Mouse (Mus musculus) thymus, adult 2 months (tissue): ENCODE data around the gene Tnnc1. TPM values are rescaled to one million over a fixed set of nuclear protein-coding genes. Genes with fewer than 3 reads are reported as not detected.
A peak's percentile ranks its signal among the peaks of the same experiment; 100 is the strongest.

ENCODE experiments used
- DNase-seq: peaks from one replicate; pipeline ENCODE4 v3.0.0; 2021
- H3K27ac ChIP-seq: fragments of 200-500 bp; 2 replicates; pipeline ENCODE4 v1.5.1; 2012; ENCODE audit warnings: low read length, control low read depth; ENCODE audit not compliant: control insufficient read depth, insufficient read depth
- H3K27me3 ChIP-seq: fragments of 200-500 bp; 2 replicates; pipeline ENCODE4 v1.6.1; 2012; ENCODE audit warnings: mild to moderate bottlenecking, low read length, moderate library complexity, mixed read lengths; ENCODE audit not compliant: control insufficient read depth, insufficient read depth
- H3K36me3 ChIP-seq: fragments of 200-500 bp; 2 replicates; pipeline ENCODE4 v1.6.1; 2012; ENCODE audit warnings: mild to moderate bottlenecking, low read length, moderate library complexity; ENCODE audit not compliant: control insufficient read depth, insufficient read depth
- H3K4me1 ChIP-seq: fragments of 200-500 bp; replicated peaks from 2 replicates; pipeline ENCODE4 v1.6.1; 2012; ENCODE audit warnings: low read length; ENCODE audit not compliant: control insufficient read depth, insufficient read depth
- H3K4me3 ChIP-seq: fragments of 200-500 bp; 2 replicates; pipeline ENCODE4 v1.5.1; 2012; ENCODE audit warnings: mild to moderate bottlenecking, low read length, control low read depth, moderate library complexity; ENCODE audit not compliant: control insufficient read depth, insufficient read depth
- CTCF ChIP-seq: fragments of 200-500 bp; IDR thresholded peaks from 2 replicates; pipeline ENCODE4 v1.5.1; 2012; ENCODE audit warnings: mild to moderate bottlenecking, control low read depth, low read length, moderate library complexity, borderline replicate concordance; ENCODE audit not compliant: control insufficient read depth, poor library complexity, insufficient read depth; ENCODE audit errors: extremely low read depth
- POLR2A ChIP-seq: fragments of 200-500 bp; IDR thresholded peaks from 2 replicates; pipeline ENCODE4 v1.6.1; 2012; ENCODE audit warnings: mild to moderate bottlenecking, low read length, control low read depth, moderate library complexity; ENCODE audit not compliant: control insufficient read depth, poor library complexity, insufficient read depth; ENCODE audit errors: extremely low read depth
- WGBS: fragments of 180-500 bp; shearing (Covaris S2); methylation state at CpG from one replicate; pipeline ENCODE4 v1.1.7; 2018; 5-methylcytosine and 5-hydroxymethylcytosine counted together
- polyA plus RNA-seq: library from polyadenylated mRNA; depleted of rRNA; stranded (reverse); fragments of >200 nt; gene quantifications from 2 replicates; pipeline ENCODE4 v1.2.3, GENCODE M21; 2012

Gene Tnnc1
- polyA plus RNA-seq, 1 experiment, result 103 TPM

- no peak for TF ChIP-seq CTCF
- TF ChIP-seq POLR2A, result no peak
- Histone ChIP-seq H3K27ac (no peak overlapping the region), H3K27me3 (no peaks in the 10 kb centered on the region), H3K4me3 (no peak overlapping the region), H3K4me1 (0 out of 2 replicates have a peak, but pooled peaks cover 2% of the 10 kb centered on the region), H3K36me3 (no peaks in the 10 kb centered on the region)
- DNase-seq, result no peak
- WGBS, result 87% methylated on average over 1 of the region's 1 CpGs
These were observed 37.8 kb downstream of the Tnnc1 start for GRCm38 (mm10) chr14:31245946-31246345.

- 0 out of 2 replicates have a peak, but pooled peaks cover 2% of the 10 kb centered on the region for H3K36me3 ChIP-seq
- no peak overlapping the region for H3K27ac ChIP-seq
- WGBS, result 95% methylated on average over 6 of the region's 6 CpGs
- H3K27me3 ChIP-seq, result no peaks in the 10 kb centered on the region
- DNase-seq, result no peak
- TF ChIP-seq POLR2A (no peak), CTCF (no peak)
- H3K4me1 ChIP-seq, result peaks cover 8% of the 10 kb centered on the region
- no peak overlapping the region for H3K4me3 ChIP-seq
These were observed 40.3 kb downstream of the Tnnc1 start for GRCm38 (mm10) chr14:31248396-31248795.

DNA sequence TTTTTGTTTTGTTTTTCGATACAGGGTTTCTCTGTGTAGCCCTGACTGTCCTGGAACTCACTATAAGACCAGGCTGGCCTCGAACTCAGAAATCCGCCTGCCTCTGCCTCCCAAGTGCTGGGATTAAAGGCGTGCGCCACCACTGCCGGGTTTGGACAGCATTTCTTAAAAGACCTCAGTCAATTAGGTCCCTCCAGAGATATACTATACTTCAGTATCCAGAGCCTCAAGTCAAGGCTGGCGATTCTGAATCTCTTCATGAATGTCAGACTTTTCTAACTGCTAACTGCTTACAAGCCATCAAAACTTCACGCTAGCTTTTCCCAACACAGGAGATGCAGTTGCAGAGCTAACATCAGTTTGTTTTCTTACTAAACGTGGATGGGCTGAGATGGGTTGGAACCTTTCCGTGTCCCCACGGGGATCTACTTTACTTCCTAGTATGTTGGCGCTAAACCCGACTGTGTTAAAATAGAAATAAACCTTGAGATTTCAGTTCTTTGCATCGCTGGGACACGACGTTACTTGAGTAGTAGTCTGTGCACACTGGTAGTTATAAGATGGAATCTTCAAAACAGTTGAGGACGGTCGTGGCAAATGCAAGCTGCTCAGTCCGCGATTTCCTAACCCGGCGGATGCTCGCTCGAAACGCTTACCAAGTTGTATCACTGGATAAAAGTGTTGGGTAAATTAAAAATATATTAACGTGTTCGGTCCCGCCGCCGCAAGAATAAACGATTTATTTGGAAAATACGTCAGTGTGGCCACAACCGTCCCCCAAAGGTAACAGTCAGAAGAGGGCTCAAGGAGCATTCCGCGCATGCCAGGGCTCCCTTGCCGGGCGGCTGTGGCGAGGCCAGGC is 42.3 kb downstream of the Tnnc1 start:
- H3K27me3 ChIP-seq, result no peaks in the 10 kb centered on the region
- WGBS, result 12% methylated on average over 38 of the region's 38 CpGs
- TF ChIP-seq POLR2A, result no peak
- no peak for TF ChIP-seq CTCF
- H3K4me3 ChIP-seq, result peak overlapping the region; percentile 56
- peak overlapping the region; percentile 32 for H3K27ac ChIP-seq
- DNase-seq, result no peak
- peaks cover 22% of the 10 kb centered on the region for H3K36me3 ChIP-seq
- peaks cover 8% of the 10 kb centered on the region for H3K4me1 ChIP-seq

DNA sequence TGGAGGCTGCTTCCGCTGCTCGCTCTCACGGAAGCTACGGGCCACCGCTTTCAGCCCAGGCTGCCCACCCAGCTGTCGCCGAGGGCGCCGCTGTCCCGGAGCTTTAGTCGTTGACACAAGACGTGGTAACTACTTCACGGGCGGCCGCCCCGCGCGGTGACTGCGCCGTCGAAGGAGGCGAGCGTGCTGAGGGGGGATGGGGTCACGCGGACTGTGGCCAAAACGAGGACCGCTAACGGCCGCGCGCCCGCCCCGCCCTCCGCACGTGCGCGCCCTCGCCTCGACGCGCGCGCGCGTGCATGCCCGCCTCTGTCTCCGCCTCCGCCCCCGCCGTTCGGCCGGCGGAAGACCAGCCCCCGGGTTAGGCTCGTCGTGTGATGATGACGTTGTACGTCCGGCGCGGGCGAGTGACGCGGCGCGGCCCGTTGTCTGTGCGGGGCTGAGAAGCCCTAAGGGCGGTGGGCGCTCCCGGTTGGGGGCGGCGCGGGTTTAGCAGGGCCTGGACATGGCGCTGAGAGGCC is 43.0 kb downstream of the Tnnc1 start, which contains the start of the genes Phf7 and Bap1:
Phf7 (minus strand) TSS at position 234 of the 521 bp plus-strand sequence.
Bap1 (plus strand) TSS at position 367 of the 521 bp plus-strand sequence.
- Histone ChIP-seq H3K4me3 (peak within 1 kb of the TSS; percentile 72), H3K4me1 (peaks cover 8% of the 10 kb centered on the region), H3K27me3 (no peaks in the 10 kb centered on the region), H3K36me3 (peaks cover 29% of the 10 kb centered on the region), H3K27ac (peak within 1 kb of the TSS; percentile 32)
- 1% methylated on average over 75 of the region's 75 CpGs for WGBS
- TF ChIP-seq POLR2A (peak; percentile 95), CTCF (peak; percentile 75)
- DNase-seq, result peak; percentile 97

- peak overlapping the region; percentile 72 for H3K4me3 ChIP-seq
- TF ChIP-seq CTCF (no peak), POLR2A (no peak)
- no peaks in the 10 kb centered on the region for H3K27me3 ChIP-seq
- H3K36me3 ChIP-seq, result peaks cover 33% of the 10 kb centered on the region
- no peak overlapping the region for H3K27ac ChIP-seq
- 3% methylated on average over 18 of the region's 18 CpGs for WGBS
- no peak for DNase-seq
- peaks cover 8% of the 10 kb centered on the region for H3K4me1 ChIP-seq
These were observed 43.5 kb downstream of the Tnnc1 start for GRCm38 (mm10) chr14:31251626-31252025.

- DNase-seq, result no peak
- no peaks in the 10 kb centered on the region for H3K27me3 ChIP-seq
- H3K36me3 ChIP-seq, result peaks cover 38% of the 10 kb centered on the region
- H3K27ac ChIP-seq, result no peak overlapping the region
- WGBS, result 91% methylated on average over 5 of the region's 5 CpGs
- peak overlapping the region; percentile 72; the same call in 1 of the 2 replicates for H3K4me3 ChIP-seq
- H3K4me1 ChIP-seq, result peaks cover 8% of the 10 kb centered on the region
- TF ChIP-seq POLR2A (no peak), CTCF (no peak)
These were observed 44.0 kb downstream of the Tnnc1 start for GRCm38 (mm10) chr14:31252091-31252490.

GRCm38 (mm10) chr14:31258476-31259050 is 50.5 kb downstream of the Tnnc1 start:
- no peak for DNase-seq
- no peak for TF ChIP-seq CTCF
- no peak for TF ChIP-seq POLR2A
- H3K36me3 ChIP-seq, result peaks cover 70% of the 10 kb centered on the region
- H3K27ac ChIP-seq, result no peak overlapping the region
- no peaks in the 10 kb centered on the region for H3K4me1 ChIP-seq
- no peaks in the 10 kb centered on the region for H3K27me3 ChIP-seq
- no peak overlapping the region for H3K4me3 ChIP-seq
- WGBS, result 97% methylated on average over 14 of the region's 14 CpGs
